Mouse (Mus musculus): Measurements from ENCODE around the gene Syt3. TPM values are rescaled to one million over a fixed set of nuclear protein-coding genes. Genes with fewer than 3 reads are reported as not detected.

The Syt3 gene
- polyA plus RNA-seq (2015; fragmentation: Nextera tagmentation; extraction: Ambion mirVana), result 0.85 and 1.4 TPM in 2 replicates

- no peak within 1 kb of the TSS for H3K27ac ChIP-seq (ENCODE audit: low read length)
- no peaks in the 10 kb centered on the region for H3K9me3 ChIP-seq (ENCODE audit: low read length)
- peak; percentile 62 for DNase-seq (ENCODE audit: low spot score)
- H3K36me3 ChIP-seq (ENCODE audit: insufficient read depth, low read length), result no peaks in the 10 kb centered on the region
- no peak for TF ChIP-seq CTCF (IDR thresholded peaks at IDR 0.05)
- TF ChIP-seq EP300 (IDR thresholded peaks at IDR 0.05), result no peak
- no peaks in the 10 kb centered on the region; the same call in 1 of the 2 replicates for H3K4me1 ChIP-seq (ENCODE audit: insufficient read depth, low read depth, low read length)
- H3K4me3 ChIP-seq (ENCODE audit: low read depth, low read length), result peak within 1 kb of the TSS; percentile 36
- H3K4me2 ChIP-seq (replicated peaks; ENCODE audit: low read depth, low read length), result peak within 1 kb of the TSS; percentile 75
- WGBS, result 1% methylated on average over 25 of the region's 33 CpGs
- no peaks in the 10 kb centered on the region; the same call in 1 of the 2 replicates for H3K27me3 ChIP-seq (replicated peaks; ENCODE audit: insufficient read depth, low read length)
- 0 out of 2 replicates have a peak within 1 kb of the TSS, but pooled peaks have one; percentile 13 for H3K9ac ChIP-seq (replicated peaks; ENCODE audit: low read depth)
- ATAC-seq, result peak; percentile 90
These were observed at the start of gene Syt3 for GRCm38 (mm10) chr7:44383980-44384715. Gene Syt3, plus strand, starts transcription at chr7:44384102.

DNA sequence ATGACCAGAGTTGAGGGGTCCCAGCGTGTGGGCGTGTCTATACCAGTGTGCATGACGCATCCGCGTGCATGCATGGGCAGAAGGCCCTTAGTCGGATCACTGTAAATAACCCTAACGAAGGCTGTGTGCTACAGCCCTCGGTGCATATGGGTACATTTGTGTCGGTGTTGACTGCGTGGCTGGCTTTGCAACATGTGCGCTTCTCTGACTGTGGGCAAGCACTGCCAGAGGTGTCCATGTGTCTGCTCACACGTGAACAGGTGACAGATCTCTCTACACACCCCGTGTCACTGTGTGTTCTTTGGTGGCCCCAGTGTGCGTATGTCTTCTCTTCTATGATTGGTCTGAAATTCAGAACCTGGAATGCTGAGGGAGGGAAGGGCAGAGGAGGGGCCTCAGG is 49.8 kb upstream of the Syt3 start:
- Histone ChIP-seq H3K9me3 (ENCODE audit: low read length) (no peaks in the 10 kb centered on the region), H3K27me3 (replicated peaks; ENCODE audit: insufficient read depth, low read length) (peaks cover 35% of the 10 kb centered on the region), H3K4me3 (ENCODE audit: low read depth, low read length) (no peak overlapping the region), H3K4me2 (replicated peaks; ENCODE audit: low read depth, low read length) (no peak overlapping the region), H3K36me3 (ENCODE audit: insufficient read depth, low read length) (no peaks in the 10 kb centered on the region), H3K9ac (replicated peaks; ENCODE audit: low read depth) (no peak overlapping the region), H3K4me1 (ENCODE audit: insufficient read depth, low read depth, low read length) (no peaks in the 10 kb centered on the region), H3K27ac (ENCODE audit: low read length) (no peak overlapping the region)
- DNase-seq (ENCODE audit: low spot score) (no peak), ATAC-seq (no peak)
- WGBS, result 52% methylated on average over 14 of the region's 14 CpGs
- TF ChIP-seq CTCF (IDR thresholded peaks at IDR 0.05) (no peak), EP300 (IDR thresholded peaks at IDR 0.05) (no peak)

GRCm38 (mm10) chr7:44335031-44335878 is 48.6 kb upstream of the Syt3 start:
- peak overlapping the region; percentile 46 for H3K4me2 ChIP-seq (replicated peaks; ENCODE audit: low read depth, low read length)
- ATAC-seq (peak; percentile 49), DNase-seq (ENCODE audit: low spot score) (no peak)
- H3K4me1 ChIP-seq (ENCODE audit: insufficient read depth, low read depth, low read length), result no peaks in the 10 kb centered on the region
- no peak overlapping the region for H3K4me3 ChIP-seq (ENCODE audit: low read depth, low read length)
- H3K27ac ChIP-seq (ENCODE audit: low read length), result no peak overlapping the region
- 5% methylated on average over 18 of the region's 40 CpGs for WGBS
- no peak overlapping the region for H3K9ac ChIP-seq (replicated peaks; ENCODE audit: low read depth)
- no peak for TF ChIP-seq EP300 (IDR thresholded peaks at IDR 0.05)
- no peak for TF ChIP-seq CTCF (IDR thresholded peaks at IDR 0.05)
- peaks cover 35% of the 10 kb centered on the region for H3K27me3 ChIP-seq (replicated peaks; ENCODE audit: insufficient read depth, low read length)
- no peaks in the 10 kb centered on the region for H3K36me3 ChIP-seq (ENCODE audit: insufficient read depth, low read length)
- H3K9me3 ChIP-seq (ENCODE audit: low read length), result no peaks in the 10 kb centered on the region

- WGBS, result 6% methylated on average over 27 of the region's 54 CpGs
- Histone ChIP-seq H3K27ac (ENCODE audit: low read length) (no peak overlapping the region), H3K4me2 (replicated peaks; ENCODE audit: low read depth, low read length) (peak overlapping the region; percentile 46), H3K27me3 (replicated peaks; ENCODE audit: insufficient read depth, low read length) (peaks cover 35% of the 10 kb centered on the region), H3K4me3 (ENCODE audit: low read depth, low read length) (no peak overlapping the region), H3K36me3 (ENCODE audit: insufficient read depth, low read length) (no peaks in the 10 kb centered on the region), H3K4me1 (ENCODE audit: insufficient read depth, low read depth, low read length) (no peaks in the 10 kb centered on the region), H3K9ac (replicated peaks; ENCODE audit: low read depth) (no peak overlapping the region), H3K9me3 (ENCODE audit: low read length) (no peaks in the 10 kb centered on the region)
- ATAC-seq (0 out of 2 replicates have a peak, but pooled peaks have one; percentile 7), DNase-seq (ENCODE audit: low spot score) (no peak)
- TF ChIP-seq CTCF (IDR thresholded peaks at IDR 0.05), result no peak
- no peak for TF ChIP-seq EP300 (IDR thresholded peaks at IDR 0.05)
These were observed 47.6 kb upstream of the Syt3 start for GRCm38 (mm10) chr7:44336046-44337021.

GRCm38 (mm10) chr7:44337121-44337849 is 46.6 kb upstream of the Syt3 start:
- H3K4me1 ChIP-seq (ENCODE audit: insufficient read depth, low read depth, low read length), result no peaks in the 10 kb centered on the region
- H3K9ac ChIP-seq (replicated peaks; ENCODE audit: low read depth), result no peak overlapping the region
- 7% methylated on average over 32 of the region's 32 CpGs for WGBS
- H3K9me3 ChIP-seq (ENCODE audit: low read length), result no peaks in the 10 kb centered on the region
- no peak overlapping the region for H3K4me3 ChIP-seq (ENCODE audit: low read depth, low read length)
- no peak for DNase-seq (ENCODE audit: low spot score)
- no peak overlapping the region for H3K27ac ChIP-seq (ENCODE audit: low read length)
- no peak for ATAC-seq
- H3K4me2 ChIP-seq (replicated peaks; ENCODE audit: low read depth, low read length), result no peak overlapping the region
- peaks cover 35% of the 10 kb centered on the region for H3K27me3 ChIP-seq (replicated peaks; ENCODE audit: insufficient read depth, low read length)
- no peak for TF ChIP-seq EP300 (IDR thresholded peaks at IDR 0.05)
- no peak for TF ChIP-seq CTCF (IDR thresholded peaks at IDR 0.05)
- no peaks in the 10 kb centered on the region for H3K36me3 ChIP-seq (ENCODE audit: insufficient read depth, low read length)

All from lung, postnatal 0 days (tissue).